Mouse (Mus musculus): ENCODE measurements around the gene Gm9507. TPM values are rescaled to one million over a fixed set of nuclear protein-coding genes. Genes with fewer than 3 reads are reported as not detected.
"Not testable (repeated sequence)": the region's sequence is repeated elsewhere in the genome, so short reads cannot be mapped to it uniquely, and the experiment has no call there.

Gene Gm9507
- total RNA-seq (2017): not detected in 3 replicates

- no peak for ATAC-seq (replicated peaks; ENCODE audit: insufficient number of reproducible peaks, low FRiP score, low TSS enrichment, poor library complexity, severe bottlenecking)
These were observed at the start of gene Gm9507 for GRCm38 (mm10) chr10:77811743-77812142. Gm9507 (minus strand) TSS chr10:77811843.

- ATAC-seq (replicated peaks; ENCODE audit: insufficient number of reproducible peaks, low FRiP score, low TSS enrichment, poor library complexity, severe bottlenecking): no peak
These were observed 40.9 kb upstream of the Gm9507 start, which contains the start of gene Gm10318 for GRCm38 (mm10) chr10:77852559-77852958. Gm10318 (plus strand) TSS chr10:77852859.

GRCm38 (mm10) chr10:77847538-77847937 lies 35.9 kb upstream of the Gm9507 start:
- ATAC-seq (replicated peaks; ENCODE audit: insufficient number of reproducible peaks, low FRiP score, low TSS enrichment, poor library complexity, severe bottlenecking): no peak

GRCm38 (mm10) chr10:77846961-77847360 lies 35.3 kb upstream of the Gm9507 start:
- no peak for ATAC-seq (replicated peaks; ENCODE audit: insufficient number of reproducible peaks, low FRiP score, low TSS enrichment, poor library complexity, severe bottlenecking)

GRCm38 (mm10) chr10:77846503-77846902 lies 34.9 kb upstream of the Gm9507 start, which contains the start of gene Gm36176:
Gm36176 (plus strand) TSS chr10:77846803.
- ATAC-seq (replicated peaks; ENCODE audit: insufficient number of reproducible peaks, low FRiP score, low TSS enrichment, poor library complexity, severe bottlenecking): no peak

- no peak for ATAC-seq (replicated peaks; ENCODE audit: insufficient number of reproducible peaks, low FRiP score, low TSS enrichment, poor library complexity, severe bottlenecking)
These were observed 27.4 kb upstream of the Gm9507 start for GRCm38 (mm10) chr10:77839006-77839405.

- ATAC-seq (replicated peaks; ENCODE audit: insufficient number of reproducible peaks, low FRiP score, low TSS enrichment, poor library complexity, severe bottlenecking): no peak
These were observed 24.0 kb upstream of the Gm9507 start, which contains the start of gene Krtap10-10 for GRCm38 (mm10) chr10:77835647-77836046. Krtap10-10 (plus strand) TSS chr10:77835947.

- ATAC-seq (replicated peaks; ENCODE audit: insufficient number of reproducible peaks, low FRiP score, low TSS enrichment, poor library complexity, severe bottlenecking): no peak
These were observed 15.3 kb upstream of the Gm9507 start, which contains the start of gene Krtap10-4 for GRCm38 (mm10) chr10:77826951-77827350. Krtap10-4 (minus strand) TSS chr10:77827095.

- ATAC-seq (replicated peaks; ENCODE audit: insufficient number of reproducible peaks, low FRiP score, low TSS enrichment, poor library complexity, severe bottlenecking): no peak
These were observed 7.6 kb upstream of the Gm9507 start for GRCm38 (mm10) chr10:77819203-77819602.

- 0 out of 2 replicates have a peak, but pooled peaks have one; percentile 22 for ATAC-seq (replicated peaks; ENCODE audit: insufficient number of reproducible peaks, low FRiP score, low TSS enrichment, poor library complexity, severe bottlenecking)
These were observed 6.9 kb upstream of the Gm9507 start for GRCm38 (mm10) chr10:77818523-77818922.

GRCm38 (mm10) chr10:77815514-77815913 lies 3.9 kb upstream of the Gm9507 start:
- ATAC-seq (replicated peaks; ENCODE audit: insufficient number of reproducible peaks, low FRiP score, low TSS enrichment, poor library complexity, severe bottlenecking): no peak

GRCm38 (mm10) chr10:77814382-77814781 lies 2.7 kb upstream of the Gm9507 start, which contains the start of gene Gm2696:
Gm2696 (plus strand) TSS chr10:77814682.
- no peak for ATAC-seq (replicated peaks; ENCODE audit: insufficient number of reproducible peaks, low FRiP score, low TSS enrichment, poor library complexity, severe bottlenecking)

GRCm38 (mm10) chr10:77804095-77804494 lies 7.5 kb downstream of the Gm9507 start:
- no peak for ATAC-seq (replicated peaks; ENCODE audit: insufficient number of reproducible peaks, low FRiP score, low TSS enrichment, poor library complexity, severe bottlenecking)

GRCm38 (mm10) chr10:77798921-77799508 lies 12.6 kb downstream of the Gm9507 start, which contains the start of gene Gm19668:
Gm19668 (minus strand) TSS chr10:77799133.
- ATAC-seq (replicated peaks; ENCODE audit: insufficient number of reproducible peaks, low FRiP score, low TSS enrichment, poor library complexity, severe bottlenecking): no peak

GRCm38 (mm10) chr10:77798164-77798920 lies 13.3 kb downstream of the Gm9507 start:
- ATAC-seq (replicated peaks; ENCODE audit: insufficient number of reproducible peaks, low FRiP score, low TSS enrichment, poor library complexity, severe bottlenecking): not testable (repeated sequence)

- ATAC-seq (replicated peaks; ENCODE audit: insufficient number of reproducible peaks, low FRiP score, low TSS enrichment, poor library complexity, severe bottlenecking): no peak
These were observed 14.0 kb downstream of the Gm9507 start for GRCm38 (mm10) chr10:77797677-77798076.

GRCm38 (mm10) chr10:77794976-77795375 lies 16.7 kb downstream of the Gm9507 start, which contains the start of gene Gm9639:
Gm9639 (minus strand) TSS chr10:77795076.
- ATAC-seq (replicated peaks; ENCODE audit: insufficient number of reproducible peaks, low FRiP score, low TSS enrichment, poor library complexity, severe bottlenecking): no peak

GRCm38 (mm10) chr10:77788621-77789020 lies 23.0 kb downstream of the Gm9507 start:
- no peak for ATAC-seq (replicated peaks; ENCODE audit: insufficient number of reproducible peaks, low FRiP score, low TSS enrichment, poor library complexity, severe bottlenecking)

- ATAC-seq (replicated peaks; ENCODE audit: insufficient number of reproducible peaks, low FRiP score, low TSS enrichment, poor library complexity, severe bottlenecking): not testable (repeated sequence)
These were observed 23.8 kb downstream of the Gm9507 start, which contains the start of gene Gm7137 for GRCm38 (mm10) chr10:77787876-77788275. Gm7137 (minus strand) TSS chr10:77788200.
